Mouse (Mus musculus) adrenal gland, adult 10 weeks (tissue): Measurements from ENCODE around the gene Apoc2. TPM values are rescaled to one million over a fixed set of nuclear protein-coding genes. Genes with fewer than 3 reads are reported as not detected.

Experiments used
- polyA plus RNA-seq: library from polyadenylated mRNA; stranded (reverse); fragments of 350-450 nt; fragmentation: Illumina TruSeq; extraction: RNeasy Lipid Tissue Mini Kit (QIAGEN cat#74804); gene quantifications from one replicate; pipeline ENCODE4 v1.2.3, GENCODE M21; 2014; ENCODE audit warnings: low read depth, low replicate concordance

Apoc2 gene
- polyA plus RNA-seq, result not detected

DNA sequence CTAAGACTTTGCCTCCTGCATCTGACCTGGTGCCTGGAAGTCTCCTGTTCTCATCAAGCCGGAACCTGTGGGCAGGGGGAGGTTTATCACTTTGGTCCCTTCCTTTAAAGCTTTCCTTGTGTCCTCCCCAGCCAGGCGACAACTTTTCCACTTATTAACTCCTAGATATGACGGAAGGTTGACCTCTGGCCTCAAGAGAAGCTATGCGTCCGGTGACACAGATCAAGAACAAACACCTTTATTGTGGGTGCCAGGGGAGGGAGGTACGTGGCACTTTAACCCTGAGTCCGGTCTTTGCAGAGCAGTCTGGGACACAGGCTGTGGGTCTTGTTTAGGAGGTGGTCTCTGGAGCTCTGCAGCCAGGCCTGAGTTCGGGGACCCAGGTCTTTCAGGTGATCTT lies at the start of gene Apoc2:
Gene Apoc2, minus strand, starts transcription at position 70 of the 400 bp plus-strand sequence.

GRCm38 (mm10) chr7:19715239-19716054 lies 37.7 kb upstream of the Apoc2 start, which contains the start of gene Tomm40:
Tomm40 (minus strand) TSS chr7:19715438.

GRCm38 (mm10) chr7:19698907-19699826 lies 21.4 kb upstream of the Apoc2 start, which contains the start of gene Apoe:
Apoe (minus strand) TSS chr7:19699188.

DNA sequence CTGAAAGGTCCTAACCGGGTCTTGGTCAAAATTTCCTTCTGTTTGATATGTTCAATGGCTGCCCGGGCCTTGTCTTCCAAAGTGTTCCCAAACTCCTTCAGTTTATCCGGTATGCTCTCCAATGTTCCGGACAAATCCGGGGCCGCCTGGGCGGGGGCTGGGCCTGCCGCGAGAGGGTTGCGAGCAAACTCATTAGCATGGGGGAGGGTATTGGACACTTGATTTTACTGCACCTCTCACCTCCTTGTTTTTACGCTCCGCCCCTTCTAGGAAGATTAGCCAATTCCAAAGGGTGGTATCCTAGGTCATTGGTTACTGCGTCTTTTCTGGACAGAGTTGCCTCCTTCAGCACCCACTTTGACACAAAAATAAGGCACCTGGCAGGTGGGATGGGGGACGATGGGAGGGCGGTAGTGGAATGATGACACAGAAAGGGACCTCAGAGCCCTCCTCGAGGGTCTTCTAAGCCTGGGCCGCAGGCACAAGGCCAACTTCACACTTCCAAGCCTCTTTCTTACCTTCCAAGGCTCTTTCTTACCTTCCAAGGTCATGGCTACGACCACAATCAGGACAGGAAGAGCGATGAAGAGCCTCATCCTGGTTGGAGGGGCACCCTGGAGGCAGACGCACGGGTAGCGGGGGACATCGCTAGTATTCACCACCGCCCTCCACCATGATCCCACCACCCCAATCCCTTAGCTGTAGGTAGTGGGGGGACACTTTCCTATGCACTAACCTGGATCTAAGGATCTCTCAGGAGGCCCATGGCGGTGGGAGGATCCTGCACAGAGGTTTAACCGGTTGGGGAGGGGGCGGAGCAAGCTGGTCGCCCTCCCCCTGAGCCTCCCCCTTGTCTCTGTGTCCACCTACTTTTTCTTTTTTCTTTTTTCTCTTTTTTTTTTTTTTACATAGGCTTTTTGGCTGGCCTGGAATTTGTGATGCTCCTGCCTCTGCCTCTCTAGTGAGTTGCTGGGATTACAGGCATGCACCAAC lies 14.4 kb upstream of the Apoc2 start, which contains the start of gene Apoc1:
Gene Apoc1, minus strand, starts transcription at position 788 of the 993 bp plus-strand sequence.

GRCm38 (mm10) chr7:19681202-19681694 lies 3.5 kb upstream of the Apoc2 start, which contains the start of the genes Gm44805 and Apoc4:
Gm44805 (minus strand) TSS chr7:19681423.
Apoc4 (minus strand) TSS chr7:19681479.

DNA sequence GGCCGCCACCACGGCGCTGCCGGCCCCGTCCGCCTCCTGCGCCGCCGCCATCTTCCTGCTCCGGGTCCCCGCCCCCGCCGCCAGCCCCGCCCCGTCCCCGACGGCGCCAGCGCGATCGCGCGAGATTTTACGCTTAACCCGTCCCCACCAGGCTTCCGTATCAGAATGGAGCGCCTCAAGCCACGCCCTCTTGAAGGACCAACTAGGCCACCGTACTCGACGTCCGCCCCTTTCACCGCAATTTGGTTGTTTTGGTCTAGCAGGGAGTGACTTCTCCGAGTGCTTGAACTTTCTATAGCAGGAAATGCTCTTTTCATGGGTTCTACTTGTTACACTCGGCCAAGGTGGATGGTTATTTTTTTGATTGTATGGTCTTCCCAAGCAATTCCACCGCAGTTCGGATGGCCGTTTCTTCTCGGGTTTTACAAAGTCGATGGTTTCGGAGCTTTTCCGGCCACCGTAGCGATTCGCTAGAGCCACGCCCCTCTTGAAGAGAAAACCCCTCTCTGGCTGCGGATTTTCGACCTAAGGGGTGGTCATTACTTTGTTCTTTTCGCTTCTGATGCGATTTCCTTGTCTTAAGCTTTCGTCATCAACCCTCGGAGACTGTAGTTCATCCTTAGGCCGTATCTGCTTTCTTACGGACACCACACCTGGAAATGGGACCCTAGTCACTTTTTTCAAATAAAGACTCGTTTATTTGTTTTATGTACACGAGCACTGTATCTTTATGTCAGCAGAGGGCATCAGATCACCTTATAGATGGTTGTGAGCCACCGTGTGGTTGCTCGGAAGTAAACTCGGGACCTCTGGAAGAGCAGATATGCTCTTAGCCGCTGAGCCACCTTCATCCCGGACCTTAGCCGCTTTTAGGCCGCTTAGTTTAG lies 12.5 kb downstream of the Apoc2 start, which contains the start of gene Clptm1:
Gene Clptm1, minus strand, starts transcription at position 79 of the 887 bp plus-strand sequence.

DNA sequence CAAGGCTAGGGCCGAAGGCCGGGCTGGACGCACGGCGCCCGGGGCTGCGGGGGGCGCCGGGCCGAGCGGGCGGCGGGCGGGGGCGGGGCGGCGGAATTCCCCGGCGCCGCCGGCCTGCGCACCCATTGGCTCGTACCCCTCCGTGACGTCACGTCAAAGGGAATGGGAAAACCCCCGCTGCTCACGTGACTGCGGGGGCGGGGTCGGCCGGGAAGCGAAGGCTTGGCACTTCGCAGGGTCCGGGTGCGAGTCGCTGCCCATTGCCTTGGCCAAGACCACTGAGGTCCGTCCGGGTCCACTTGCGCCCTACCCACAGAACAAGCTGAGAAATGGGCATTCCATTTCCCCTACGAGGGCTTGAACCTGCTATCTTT lies 48.4 kb downstream of the Apoc2 start, which contains the start of gene Relb:
Gene Relb, minus strand, starts transcription at position 78 of the 374 bp plus-strand sequence.

Other genes with a start within 250 kb of the Apoc2 start
- gene Mark4, start 219.1 kb downstream of the Apoc2 start, polyA plus RNA-seq, result 2.2 TPM
- gene Exoc3l2, start 214.6 kb downstream of the Apoc2 start, polyA plus RNA-seq, result 1.2 TPM
- gene Bloc1s3, start 169.6 kb downstream of the Apoc2 start, polyA plus RNA-seq, result 9.3 TPM
- not detected for gene Trappc6a, start 169.5 kb downstream of the Apoc2 start, polyA plus RNA-seq
- not detected for gene Nkpd1, start 160.1 kb downstream of the Apoc2 start, polyA plus RNA-seq
- gene Ppp1r37, start 114.9 kb downstream of the Apoc2 start, polyA plus RNA-seq, result 0.47 TPM
- gene Zfp296, start 100.7 kb downstream of the Apoc2 start, polyA plus RNA-seq, result not detected
- gene Gemin7, start 100.3 kb downstream of the Apoc2 start, polyA plus RNA-seq, result 17.8 TPM
- gene Clasrp, start 73.5 kb downstream of the Apoc2 start, polyA plus RNA-seq, result 1.2 TPM
- 0.87 TPM for gene Relb, start 48.5 kb downstream of the Apoc2 start, polyA plus RNA-seq
- gene Clptm1, start 12.9 kb downstream of the Apoc2 start, polyA plus RNA-seq, result 30.7 TPM
- not detected for gene Gm44805, start 3.5 kb upstream of the Apoc2 start, polyA plus RNA-seq
- 2.9 TPM for gene Apoc4, start 3.5 kb upstream of the Apoc2 start, polyA plus RNA-seq
- gene Apoc1, start 14.7 kb upstream of the Apoc2 start, polyA plus RNA-seq, result 25.6 TPM
- 11.9 TPM for gene Apoe, start 21.2 kb upstream of the Apoc2 start, polyA plus RNA-seq
- 0.82 TPM for gene Tomm40, start 37.5 kb upstream of the Apoc2 start, polyA plus RNA-seq
- gene Nectin2, start 72.5 kb upstream of the Apoc2 start, polyA plus RNA-seq, result 6.1 TPM
- gene Bcam, start 93.1 kb upstream of the Apoc2 start, polyA plus RNA-seq, result not detected
- not detected for gene Cblc, start 118.9 kb upstream of the Apoc2 start, polyA plus RNA-seq
- not detected for gene Bcl3, start 144.8 kb upstream of the Apoc2 start, polyA plus RNA-seq
- not detected for gene Gm19345, start 174.1 kb upstream of the Apoc2 start, polyA plus RNA-seq
- gene Ceacam16, start 183.4 kb upstream of the Apoc2 start, polyA plus RNA-seq, result not detected
- gene Ceacam19, start 210.0 kb upstream of the Apoc2 start, polyA plus RNA-seq, result not detected
- 41.5 TPM for gene Pvr, start 243.2 kb upstream of the Apoc2 start, polyA plus RNA-seq